Mouse (Mus musculus) heart, embryonic 13.5 days (tissue): ENCODE data around the gene 5530401A14Rik. TPM values are rescaled to one million over a fixed set of nuclear protein-coding genes. Genes with fewer than 3 reads are reported as not detected.

Source experiments
- ATAC-seq: fragments of 200-750 bp; cut with Nextera tagmentation; 2 replicates; pipeline ENCODE4 v1.8.0; 2017; ENCODE audit warnings: moderate TSS enrichment; ENCODE audit not compliant: insufficient number of reproducible peaks, low FRiP score, low TSS enrichment; ENCODE audit errors: extremely low read depth
- H3K27ac ChIP-seq: fragments of 300-500 bp; sonication (generic); replicated peaks from 2 replicates; pipeline ENCODE4 v1.5.1; 2015; ENCODE audit warnings: moderate library complexity, mild to moderate bottlenecking, inconsistent platforms
- H3K27me3 ChIP-seq: fragments of 300-500 bp; sonication (generic); replicated peaks from 2 replicates; pipeline ENCODE4 v1.6.1; 2015; ENCODE audit warnings: mild to moderate bottlenecking, inconsistent platforms
- H3K36me3 ChIP-seq: fragments of 300-500 bp; sonication (generic); 2 replicates; pipeline ENCODE4 v1.6.1; 2015; ENCODE audit warnings: mild to moderate bottlenecking, inconsistent platforms
- H3K4me1 ChIP-seq: fragments of 300-500 bp; sonication (generic); 2 replicates; pipeline ENCODE4 v1.6.1; 2015; ENCODE audit warnings: inconsistent platforms
- H3K4me2 ChIP-seq: fragments of 300-500 bp; sonication (generic); 2 replicates; pipeline ENCODE4 v1.6.1; 2015; ENCODE audit warnings: inconsistent platforms, mild to moderate bottlenecking, moderate library complexity
- H3K4me3 ChIP-seq: fragments of 300-500 bp; sonication (generic); 2 replicates; pipeline ENCODE4 v1.5.1; 2015; ENCODE audit warnings: moderate library complexity, mild to moderate bottlenecking, inconsistent platforms
- H3K9ac ChIP-seq: fragments of 300-500 bp; sonication (generic); 2 replicates; pipeline ENCODE4 v1.6.1; 2015; ENCODE audit warnings: inconsistent platforms, mild to moderate bottlenecking, moderate library complexity
- H3K9me3 ChIP-seq: fragments of 300-500 bp; sonication (generic); 2 replicates; pipeline ENCODE4 v1.6.1; 2016; ENCODE audit warnings: inconsistent platforms
- WGBS: fragments of 180-500 bp; shearing (Covaris S2); methylation state at CpG from one replicate; pipeline ENCODE4 v1.1.7; 2015; ENCODE audit warnings: mixed read lengths; 5-methylcytosine and 5-hydroxymethylcytosine counted together
- polyA plus RNA-seq: library from polyadenylated mRNA; unstranded; fragments of >200 nt; fragmentation: Nextera tagmentation; extraction: Ambion mirVana; gene quantifications from 2 replicates; pipeline ENCODE4 v1.2.1, GENCODE M21; 2015

The 5530401A14Rik gene
- polyA plus RNA-seq, 1 experiment from 2014 or later, result not detected

DNA sequence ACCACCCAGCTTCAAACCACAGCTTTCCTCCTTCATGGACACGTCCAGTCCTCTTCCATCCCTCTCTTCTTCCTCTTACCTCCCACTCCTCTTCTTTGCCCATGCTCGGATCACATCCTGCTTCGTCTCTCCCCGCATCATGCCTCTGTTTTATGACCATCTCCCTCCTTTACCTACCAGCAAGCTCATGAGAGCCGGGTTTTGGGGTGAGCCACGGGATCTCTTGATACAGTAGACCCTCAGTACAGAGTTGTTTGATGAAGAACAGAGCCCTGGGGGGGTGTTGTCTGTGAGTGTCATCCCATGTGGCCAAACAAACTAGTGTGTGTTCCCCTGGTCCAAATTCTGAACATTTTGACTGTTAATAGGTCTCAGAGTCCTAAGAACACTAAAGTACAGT is 36.0 kb downstream of the 5530401A14Rik start:
- 70% methylated on average over 6 of the region's 6 CpGs for WGBS
- Histone ChIP-seq H3K27ac (no peak overlapping the region), H3K27me3 (0 out of 2 replicates have a peak, but pooled peaks cover 16% of the 10 kb centered on the region), H3K9me3 (no peaks in the 10 kb centered on the region), H3K4me3 (no peak overlapping the region), H3K36me3 (no peaks in the 10 kb centered on the region), H3K9ac (no peak overlapping the region), H3K4me1 (no peaks in the 10 kb centered on the region), H3K4me2 (no peak overlapping the region)
- ATAC-seq, result no peak

GRCm38 (mm10) chr11:81897547-81898354 is 37.3 kb downstream of the 5530401A14Rik start:
- Histone ChIP-seq H3K27me3 (0 out of 2 replicates have a peak, but pooled peaks cover 16% of the 10 kb centered on the region), H3K9me3 (no peaks in the 10 kb centered on the region), H3K4me2 (no peak overlapping the region), H3K9ac (no peak overlapping the region), H3K36me3 (no peaks in the 10 kb centered on the region), H3K27ac (no peak overlapping the region), H3K4me3 (no peak overlapping the region), H3K4me1 (no peaks in the 10 kb centered on the region)
- no peak for ATAC-seq
- 7% methylated on average over 8 of the region's 8 CpGs for WGBS

DNA sequence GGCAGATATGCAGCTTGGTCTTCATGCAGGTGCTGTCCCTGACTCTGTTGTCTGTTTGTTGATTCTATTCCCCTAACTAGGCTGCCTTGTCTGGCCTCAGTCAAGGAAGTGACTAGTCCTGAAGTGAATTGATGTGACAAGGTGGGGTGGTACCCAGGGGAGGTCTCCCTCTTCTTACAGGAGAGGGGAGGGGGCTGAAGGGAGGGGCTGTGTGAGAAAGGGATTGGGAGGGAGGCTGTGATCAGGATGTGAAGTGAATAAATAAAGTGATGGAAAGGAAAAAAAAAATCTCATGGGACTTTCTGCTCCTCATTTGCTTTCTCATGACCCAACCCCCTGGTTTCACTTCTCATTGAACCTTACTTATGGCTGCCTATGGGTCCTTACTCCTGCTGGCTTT is 41.8 kb downstream of the 5530401A14Rik start:
- no peaks in the 10 kb centered on the region for H3K36me3 ChIP-seq
- H3K9me3 ChIP-seq, result no peaks in the 10 kb centered on the region
- H3K27me3 ChIP-seq, result 0 out of 2 replicates have a peak, but pooled peaks cover 8% of the 10 kb centered on the region
- H3K4me1 ChIP-seq, result no peaks in the 10 kb centered on the region
- H3K4me2 ChIP-seq, result no peak overlapping the region
- no peak overlapping the region for H3K4me3 ChIP-seq
- H3K9ac ChIP-seq, result no peak overlapping the region
- ATAC-seq, result no peak
- H3K27ac ChIP-seq, result no peak overlapping the region

GRCm38 (mm10) chr11:81908760-81909159 is 48.3 kb downstream of the 5530401A14Rik start:
- no peaks in the 10 kb centered on the region for H3K36me3 ChIP-seq
- no peak for ATAC-seq
- no peak overlapping the region for H3K4me2 ChIP-seq
- no peak overlapping the region for H3K4me3 ChIP-seq
- H3K4me1 ChIP-seq, result no peaks in the 10 kb centered on the region
- H3K27ac ChIP-seq, result no peak overlapping the region
- H3K27me3 ChIP-seq, result no peaks in the 10 kb centered on the region
- no peaks in the 10 kb centered on the region for H3K9me3 ChIP-seq
- no peak overlapping the region for H3K9ac ChIP-seq
- 75% methylated on average over 1 of the region's 1 CpGs for WGBS

GRCm38 (mm10) chr11:81909397-81909894 is 49.0 kb downstream of the 5530401A14Rik start:
- Histone ChIP-seq H3K4me3 (no peak overlapping the region), H3K4me1 (no peaks in the 10 kb centered on the region), H3K27me3 (no peaks in the 10 kb centered on the region), H3K9me3 (no peaks in the 10 kb centered on the region), H3K27ac (no peak overlapping the region), H3K36me3 (no peaks in the 10 kb centered on the region), H3K4me2 (no peak overlapping the region), H3K9ac (no peak overlapping the region)
- no peak for ATAC-seq
- 61% methylated on average over 5 of the region's 5 CpGs for WGBS

- ATAC-seq, result no peak
- Histone ChIP-seq H3K4me3 (no peak overlapping the region), H3K27ac (no peak overlapping the region), H3K4me2 (no peak overlapping the region), H3K9me3 (no peaks in the 10 kb centered on the region), H3K27me3 (no peaks in the 10 kb centered on the region), H3K9ac (no peak overlapping the region), H3K4me1 (no peaks in the 10 kb centered on the region), H3K36me3 (no peaks in the 10 kb centered on the region)
- 78% methylated on average over 4 of the region's 4 CpGs for WGBS
Observed at GRCm38 (mm10) chr11:81913071-81913470, 52.6 kb downstream of the 5530401A14Rik start.

- Histone ChIP-seq H3K9ac (no peak overlapping the region), H3K4me2 (no peak overlapping the region), H3K9me3 (no peaks in the 10 kb centered on the region), H3K27me3 (no peaks in the 10 kb centered on the region), H3K36me3 (no peaks in the 10 kb centered on the region), H3K4me1 (no peaks in the 10 kb centered on the region), H3K27ac (no peak overlapping the region), H3K4me3 (no peak overlapping the region)
- 61% methylated on average over 6 of the region's 6 CpGs for WGBS
- no peak for ATAC-seq
Observed at GRCm38 (mm10) chr11:81915501-81915900, 55.0 kb downstream of the 5530401A14Rik start.

DNA sequence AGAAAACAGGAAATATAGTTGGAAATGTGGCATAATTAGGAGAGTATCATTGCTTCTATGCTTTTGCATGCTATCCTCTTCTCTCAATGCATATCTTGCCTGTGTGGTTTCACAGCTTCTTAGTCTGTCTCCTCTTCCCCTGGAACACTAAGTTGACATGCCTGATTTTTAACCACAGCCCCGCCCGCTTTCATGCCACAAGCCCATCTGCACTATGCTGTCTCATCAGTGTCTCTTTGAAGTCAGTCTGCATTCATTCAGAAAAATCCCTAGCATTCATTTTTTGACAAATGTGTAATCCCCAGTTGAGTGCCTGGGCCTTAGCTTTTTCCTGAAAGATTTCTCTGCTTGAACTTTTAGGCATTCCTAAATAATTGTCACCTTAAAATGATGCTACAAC is 62.6 kb downstream of the 5530401A14Rik start:
- H3K27ac ChIP-seq, result no peak overlapping the region
- H3K9me3 ChIP-seq, result no peaks in the 10 kb centered on the region
- H3K27me3 ChIP-seq, result no peaks in the 10 kb centered on the region
- no peak overlapping the region for H3K4me3 ChIP-seq
- no peak overlapping the region for H3K9ac ChIP-seq
- H3K4me2 ChIP-seq, result no peak overlapping the region
- no peaks in the 10 kb centered on the region for H3K4me1 ChIP-seq
- no peak for ATAC-seq
- 91% methylated on average over 2 of the region's 2 CpGs for WGBS
- no peaks in the 10 kb centered on the region for H3K36me3 ChIP-seq

GRCm38 (mm10) chr11:81923626-81924025 is 63.2 kb downstream of the 5530401A14Rik start:
- Histone ChIP-seq H3K27ac (no peak overlapping the region), H3K27me3 (no peaks in the 10 kb centered on the region), H3K9me3 (no peaks in the 10 kb centered on the region), H3K4me3 (no peak overlapping the region), H3K4me2 (no peak overlapping the region), H3K9ac (no peak overlapping the region), H3K36me3 (no peaks in the 10 kb centered on the region), H3K4me1 (no peaks in the 10 kb centered on the region)
- no peak for ATAC-seq
- 77% methylated on average over 4 of the region's 4 CpGs for WGBS

GRCm38 (mm10) chr11:81926393-81926792 is 65.9 kb downstream of the 5530401A14Rik start:
- Histone ChIP-seq H3K36me3 (no peaks in the 10 kb centered on the region), H3K27me3 (0 out of 2 replicates have a peak, but pooled peaks cover 3% of the 10 kb centered on the region), H3K9me3 (no peaks in the 10 kb centered on the region), H3K4me2 (no peak overlapping the region), H3K4me1 (no peaks in the 10 kb centered on the region), H3K9ac (no peak overlapping the region), H3K27ac (no peak overlapping the region), H3K4me3 (no peak overlapping the region)
- no peak for ATAC-seq

DNA sequence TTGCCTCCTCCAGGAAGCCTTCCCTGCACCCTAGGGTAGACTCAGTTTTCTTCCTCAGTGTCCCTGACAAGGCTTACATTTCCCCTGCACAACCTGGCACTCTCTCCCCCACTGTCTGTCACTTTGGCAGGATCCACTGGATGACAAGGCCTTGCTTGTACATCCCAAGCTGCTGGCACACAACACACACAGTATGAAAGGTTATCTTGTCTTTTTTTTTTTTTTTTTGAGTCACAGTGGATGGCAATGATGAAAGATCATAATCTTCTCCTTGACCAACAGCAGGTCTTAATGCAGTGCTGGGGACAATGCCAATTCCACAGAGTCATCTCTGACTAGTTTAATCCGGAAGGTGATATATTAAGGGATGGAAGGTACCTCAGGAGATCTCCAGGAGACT is 77.0 kb downstream of the 5530401A14Rik start:
- Histone ChIP-seq H3K27ac (no peak overlapping the region), H3K4me3 (no peak overlapping the region), H3K9ac (no peak overlapping the region), H3K36me3 (no peaks in the 10 kb centered on the region), H3K4me1 (peaks cover 4% of the 10 kb centered on the region; the same call in 1 of the 2 replicates), H3K9me3 (no peaks in the 10 kb centered on the region), H3K4me2 (no peak overlapping the region), H3K27me3 (no peaks in the 10 kb centered on the region)
- 76% methylated on average over 1 of the region's 1 CpGs for WGBS
- ATAC-seq, result no peak

DNA sequence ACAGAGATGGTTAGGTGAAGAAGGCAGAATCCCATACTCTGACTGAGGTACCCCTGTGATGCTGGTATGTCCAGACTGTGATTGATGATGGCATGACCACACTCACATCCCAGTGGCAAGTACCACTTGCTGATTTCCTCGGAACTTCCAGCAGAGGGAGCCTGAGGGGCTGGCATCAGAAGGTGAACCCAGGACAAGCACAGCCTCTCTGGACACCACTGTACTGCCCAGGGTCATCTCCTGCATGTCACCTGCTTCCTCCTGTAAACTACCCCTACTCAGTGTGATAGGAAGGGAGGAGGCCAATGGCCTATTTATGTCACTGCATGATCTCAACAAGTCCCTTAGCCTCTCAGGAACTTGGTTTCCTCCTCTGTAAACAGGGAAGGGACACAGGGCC is 80.5 kb downstream of the 5530401A14Rik start:
- Histone ChIP-seq H3K9ac (no peak overlapping the region), H3K9me3 (no peaks in the 10 kb centered on the region), H3K4me2 (no peak overlapping the region), H3K27me3 (0 out of 2 replicates have a peak, but pooled peaks cover 3% of the 10 kb centered on the region), H3K4me1 (peaks cover 5% of the 10 kb centered on the region; the same call in 1 of the 2 replicates), H3K27ac (no peak overlapping the region), H3K4me3 (no peak overlapping the region), H3K36me3 (no peaks in the 10 kb centered on the region)
- WGBS, result 13% methylated on average over 1 of the region's 1 CpGs
- no peak for ATAC-seq
